ENCODE assay signal across 8 mouse cellular contexts in the genomic region with DNA sequence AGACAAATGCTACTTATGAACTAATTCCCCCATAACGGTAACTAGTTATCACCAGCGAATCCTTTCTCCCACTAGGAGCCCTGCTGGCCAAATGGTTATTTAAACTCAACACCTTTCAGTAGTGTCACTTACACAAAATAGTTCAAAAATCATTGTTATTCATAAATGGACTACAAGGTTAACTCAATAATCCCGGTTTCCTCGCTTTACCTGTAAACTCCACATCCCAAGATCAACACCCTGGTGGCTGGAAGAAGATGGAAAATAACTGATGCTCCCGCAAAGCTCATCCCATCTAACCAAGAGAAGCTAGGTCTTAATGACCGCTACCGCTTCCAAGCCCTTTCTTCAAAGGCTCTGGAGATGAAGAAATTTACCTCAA. TPM values are rescaled to one million over a fixed set of nuclear protein-coding genes. Genes with fewer than 3 reads are reported as not detected.
DNase-seq lines count a peak whose midpoint lies in the region; ATAC-seq and TF ChIP-seq lines count a peak whose summit lies in the region.

No protein-coding gene starts in this region.

- ATAC-seq in limb, embryonic 15.5 days (ENCODE audit: insufficient number of reproducible peaks, low FRiP score, low TSS enrichment, low read depth) = peak; percentile 9; the same call in 1 of the 2 replicates
- peak; percentile 0; the same call in 1 of the 2 replicates for ATAC-seq in stomach, embryonic 15.5 days (ENCODE audit: insufficient read depth, low FRiP score, low read depth)

- DNase-seq in cerebellum, adult 2 months = no peak
- DNase-seq in cerebellum, postnatal 10 days = no peak
- no peak for DNase-seq in spleen, adult 2 months (ENCODE audit: low read depth in 1 of 2, low spot score in 2 of 2)
- DNase-seq in spleen, postnatal 4 days (ENCODE audit: low spot score in 2 of 2) = no peak
- DNase-seq in adrenal gland, postnatal 25 days = no peak
- no peak for DNase-seq in urinary bladder, postnatal 4 days (ENCODE audit: low spot score in 2 of 2)

- no peak for TF ChIP-seq POLR2A in cerebellum, adult 2 months (IDR thresholded peaks at IDR 0.05; ENCODE audit: borderline replicate concordance, insufficient read depth, low read length)
- TF ChIP-seq POLR2A in spleen, adult 2 months (IDR thresholded peaks at IDR 0.05; ENCODE audit: low read depth, low read length) = no peak

- H3K27ac ChIP-seq in cerebellum, adult 2 months (ENCODE audit: insufficient read depth, low read length) = peak overlapping the region; percentile 30; the same call in 1 of the 2 replicates
- H3K27ac ChIP-seq in spleen, adult 2 months (ENCODE audit: insufficient read depth, low read length) = peak overlapping the region; percentile 59; the same call in 1 of the 2 replicates
- H3K27ac ChIP-seq in limb, embryonic 15.5 days = peak overlapping the region; percentile 76
- no peak overlapping the region for H3K27ac ChIP-seq in stomach, embryonic 15.5 days

- H3K9me3 ChIP-seq in limb, embryonic 15.5 days = no peaks in the 10 kb centered on the region
- H3K9me3 ChIP-seq in stomach, embryonic 15.5 days = no peaks in the 10 kb centered on the region

- no peaks in the 10 kb centered on the region for H3K36me3 ChIP-seq in spleen, adult 2 months (ENCODE audit: control insufficient read depth, insufficient read depth, low read length)
- no peaks in the 10 kb centered on the region for H3K36me3 ChIP-seq in limb, embryonic 15.5 days
- no peaks in the 10 kb centered on the region for H3K36me3 ChIP-seq in stomach, embryonic 15.5 days

- peak overlapping the region; percentile 84 for H3K4me3 ChIP-seq in cerebellum, adult 2 months (replicated peaks; ENCODE audit: insufficient read depth, low read depth, low read length)
- H3K4me3 ChIP-seq in spleen, adult 2 months (ENCODE audit: extremely low read depth, insufficient read depth, insufficient read length) = peak overlapping the region; percentile 96
- H3K4me3 ChIP-seq in limb, embryonic 15.5 days = peak overlapping the region; percentile 93
- peak overlapping the region; percentile 97 for H3K4me3 ChIP-seq in stomach, embryonic 15.5 days (replicated peaks)

- H3K4me1 ChIP-seq in cerebellum, adult 2 months (ENCODE audit: control insufficient read depth, insufficient read depth, low read length) = no peaks in the 10 kb centered on the region
- H3K4me1 ChIP-seq in spleen, adult 2 months (ENCODE audit: control insufficient read depth, insufficient read depth, insufficient read length) = no peaks in the 10 kb centered on the region
- H3K4me1 ChIP-seq in limb, embryonic 15.5 days = peaks cover 11% of the 10 kb centered on the region
- peaks cover 4% of the 10 kb centered on the region; the same call in 1 of the 2 replicates for H3K4me1 ChIP-seq in stomach, embryonic 15.5 days

- peak overlapping the region; percentile 37 for H3K9ac ChIP-seq in limb, embryonic 15.5 days
- H3K9ac ChIP-seq in stomach, embryonic 15.5 days = peak overlapping the region; percentile 27; the same call in 1 of the 2 replicates

- 0% methylated on average over 7 of the region's 7 CpGs for WGBS in cerebellum, adult 2 months
- WGBS in spleen, adult 2 months = 2% methylated on average over 7 of the region's 7 CpGs
- WGBS in limb, embryonic 15.5 days = 1% methylated on average over 7 of the region's 7 CpGs
- WGBS in stomach, embryonic 15.5 days = 1% methylated on average over 7 of the region's 7 CpGs

- TF ChIP-seq CTCF in cerebellum, adult 2 months (IDR thresholded peaks at IDR 0.05; ENCODE audit: borderline replicate concordance, insufficient read depth, low read depth, low read length) = no peak
- TF ChIP-seq CTCF in spleen, adult 2 months (IDR thresholded peaks at IDR 0.05; ENCODE audit: extremely low read depth, insufficient read depth, insufficient read length, insufficient replicate concordance) = no peak

- H3K27me3 ChIP-seq in cerebellum, adult 2 months (ENCODE audit: control insufficient read depth, insufficient read depth, low read length) = no peaks in the 10 kb centered on the region
- H3K27me3 ChIP-seq in spleen, adult 2 months (ENCODE audit: control insufficient read depth, insufficient read depth, low read length) = no peaks in the 10 kb centered on the region
- H3K27me3 ChIP-seq in limb, embryonic 15.5 days = no peaks in the 10 kb centered on the region
- no peaks in the 10 kb centered on the region for H3K27me3 ChIP-seq in stomach, embryonic 15.5 days (replicated peaks)

- H3K4me2 ChIP-seq in limb, embryonic 15.5 days = peak overlapping the region; percentile 52
- H3K4me2 ChIP-seq in stomach, embryonic 15.5 days = peak overlapping the region; percentile 57

RNA-seq across cellular contexts. Expression of a gene that starts 0.3 kb away (rescaled TPM):
- 21.1 and 24.3 TPM in 2 replicates for polyA plus RNA-seq in cerebellum, adult 2 months (2012; rRNA removed)
- 2.6 and 3.1 TPM in 2 replicates for polyA plus RNA-seq in spleen, adult 2 months (2012; rRNA removed)
- 14.8 and 16.7 TPM in 2 replicates for polyA plus RNA-seq in limb, embryonic 15.5 days (2015; fragmentation: Nextera tagmentation; extraction: Ambion mirVana)
- polyA plus RNA-seq in stomach, embryonic 15.5 days (2015; fragmentation: Nextera tagmentation; extraction: Ambion mirVana) = 11.1 and 12.1 TPM in 2 replicates
- total RNA-seq in adrenal gland, postnatal 25 days (2021) = 17.3 and 25.4 TPM in 2 replicates

RNA-seq across cellular contexts. Expression of a gene that starts 0.5 kb away (rescaled TPM):
- 4.5 and 4.8 TPM in 2 replicates for polyA plus RNA-seq in cerebellum, adult 2 months (2012; rRNA removed)
- polyA plus RNA-seq in spleen, adult 2 months (2012; rRNA removed) = 10.8 and 15.6 TPM in 2 replicates
- polyA plus RNA-seq in limb, embryonic 15.5 days (2015; fragmentation: Nextera tagmentation; extraction: Ambion mirVana) = 141 and 143 TPM in 2 replicates
- 158 and 168 TPM in 2 replicates for polyA plus RNA-seq in stomach, embryonic 15.5 days (2015; fragmentation: Nextera tagmentation; extraction: Ambion mirVana)
- 42.7 and 48.5 TPM in 2 replicates for total RNA-seq in adrenal gland, postnatal 25 days (2021)

RNA-seq across cellular contexts. Expression of a gene that starts 40.5 kb away (rescaled TPM):
- 12.5 and 17.3 TPM in 2 replicates for polyA plus RNA-seq in cerebellum, adult 2 months (2012; rRNA removed)
- polyA plus RNA-seq in spleen, adult 2 months (2012; rRNA removed) = 3.7 and 4.4 TPM in 2 replicates
- polyA plus RNA-seq in limb, embryonic 15.5 days (2015; fragmentation: Nextera tagmentation; extraction: Ambion mirVana) = 71.2 and 79.4 TPM in 2 replicates
- polyA plus RNA-seq in stomach, embryonic 15.5 days (2015; fragmentation: Nextera tagmentation; extraction: Ambion mirVana) = 86.4 and 89.9 TPM in 2 replicates
- total RNA-seq in adrenal gland, postnatal 25 days (2021) = 12.6 and 14.0 TPM in 2 replicates
